Mouse (Mus musculus): ENCODE measurements around the gene 6330403K07Rik. TPM values are rescaled to one million over a fixed set of nuclear protein-coding genes. Genes with fewer than 3 reads are reported as not detected.
A peak's percentile ranks its signal among the peaks of the same experiment; 100 is the strongest.

6330403K07Rik gene
- polyA plus RNA-seq, 1 experiment from 2014 or later: 20.6 TPM

- ATAC-seq (replicated peaks; ENCODE audit: low FRiP score): peak; percentile 99
- Histone ChIP-seq H3K4me2 (peak within 1 kb of the TSS; percentile 83), H3K4me1 (replicated peaks; ENCODE audit: control insufficient read depth, insufficient read depth, low read length) (peaks cover 10% of the 10 kb centered on the region; the same call in 1 of the 2 replicates), H3K9ac (ENCODE audit: low read depth, low read length) (peak within 1 kb of the TSS; percentile 90), H3K36me3 (ENCODE audit: control insufficient read depth, insufficient read depth, low read length) (peaks cover 3% of the 10 kb centered on the region; the same call in 1 of the 2 replicates), H3K27me3 (replicated peaks; ENCODE audit: control insufficient read depth, insufficient read depth, low read length) (no peaks in the 10 kb centered on the region), H3K27ac (ENCODE audit: low read depth, low read length) (peak within 1 kb of the TSS; percentile 95), H3K9me3 (ENCODE audit: control insufficient read depth, low read length) (no peaks in the 10 kb centered on the region), H3K4me3 (ENCODE audit: low read depth, low read length) (peak within 1 kb of the TSS; percentile 90)
- peak; percentile 95 for DNase-seq (ENCODE audit: low spot score)
- under 1% methylated on average over 71 of the region's 71 CpGs for WGBS
Observed at GRCm38 (mm10) chr11:71019201-71020068, 13.9 kb downstream of the 6330403K07Rik start, which contains the start of the genes Mis12 and Derl2. TSS of gene Mis12 (plus strand) at chr11:71019611. TSS of gene Derl2 (minus strand) at chr11:71019841.

DNA sequence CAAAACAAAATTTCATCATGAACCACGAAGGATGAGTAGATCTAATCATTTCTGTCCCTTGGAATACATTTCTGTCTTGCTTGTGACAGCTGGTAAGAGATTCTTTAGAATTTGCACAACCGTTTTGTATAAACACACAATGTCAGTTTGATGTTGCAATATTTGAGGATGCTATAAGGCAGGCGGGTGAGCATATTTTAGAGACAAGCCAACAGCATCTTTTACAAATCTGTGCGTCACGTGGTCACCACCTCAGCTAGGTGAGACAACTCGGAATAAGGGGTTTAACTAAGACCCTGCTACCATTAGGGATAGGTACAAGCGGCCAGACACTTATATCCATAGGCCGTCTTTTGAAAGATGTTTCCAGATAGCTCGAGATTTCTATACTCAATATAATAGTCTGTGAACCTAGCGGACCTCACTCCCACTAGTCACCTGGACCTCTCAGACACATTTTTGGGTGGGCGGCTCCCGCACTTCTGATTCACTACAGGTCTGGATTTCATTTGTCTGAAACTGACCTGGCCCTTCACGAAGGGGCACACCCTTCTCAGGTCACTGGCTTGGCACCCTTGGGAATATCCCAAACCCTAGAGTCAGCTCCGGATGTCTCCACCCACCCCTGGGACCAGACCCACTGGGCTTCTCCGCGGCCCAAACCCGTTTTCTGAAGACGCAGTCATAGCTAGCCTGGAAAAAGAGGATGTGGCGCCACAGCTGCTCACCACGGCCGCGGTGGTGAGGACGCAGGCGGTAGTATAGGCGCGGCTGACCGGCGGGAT lies 14.7 kb downstream of the 6330403K07Rik start:
- DNase-seq (ENCODE audit: low spot score) (no peak), ATAC-seq (replicated peaks; ENCODE audit: low FRiP score) (peak; percentile 14)
- no peaks in the 10 kb centered on the region for H3K27me3 ChIP-seq (replicated peaks; ENCODE audit: control insufficient read depth, insufficient read depth, low read length)
- H3K4me2 ChIP-seq: peak overlapping the region; percentile 81
- WGBS: 5% methylated on average over 28 of the region's 28 CpGs
- H3K4me1 ChIP-seq (replicated peaks; ENCODE audit: control insufficient read depth, insufficient read depth, low read length): peaks cover 10% of the 10 kb centered on the region; the same call in 1 of the 2 replicates
- peak overlapping the region; percentile 90 for H3K9ac ChIP-seq (ENCODE audit: low read depth, low read length)
- H3K9me3 ChIP-seq (ENCODE audit: control insufficient read depth, low read length): no peaks in the 10 kb centered on the region
- H3K4me3 ChIP-seq (ENCODE audit: low read depth, low read length): peak overlapping the region; percentile 90
- peaks cover 3% of the 10 kb centered on the region; the same call in 1 of the 2 replicates for H3K36me3 ChIP-seq (ENCODE audit: control insufficient read depth, insufficient read depth, low read length)
- peak overlapping the region; percentile 73 for H3K27ac ChIP-seq (ENCODE audit: low read depth, low read length)

DNA sequence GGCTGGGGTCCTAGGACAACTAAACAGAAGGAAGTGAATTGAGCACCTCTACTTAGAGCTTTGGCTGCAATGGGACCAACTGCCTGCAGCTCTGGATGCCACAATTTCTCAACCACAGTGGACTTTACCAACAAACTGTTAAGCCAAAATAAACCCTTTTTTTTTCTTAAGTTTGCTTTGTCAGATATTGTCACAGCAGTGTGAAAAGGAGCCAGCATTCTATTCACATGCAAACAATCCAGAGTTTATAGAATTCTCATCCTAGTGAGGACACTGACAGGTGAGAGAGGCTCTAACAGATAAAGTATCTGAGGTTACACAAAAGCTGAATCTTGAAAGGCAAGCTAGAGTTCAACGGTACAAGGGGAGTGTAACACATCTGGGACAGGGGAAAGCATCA lies 16.3 kb downstream of the 6330403K07Rik start:
- Histone ChIP-seq H3K4me3 (ENCODE audit: low read depth, low read length) (no peak overlapping the region), H3K27ac (ENCODE audit: low read depth, low read length) (no peak overlapping the region), H3K4me2 (0 out of 2 replicates have a peak overlapping the region, but pooled peaks have one; percentile 8), H3K27me3 (replicated peaks; ENCODE audit: control insufficient read depth, insufficient read depth, low read length) (no peaks in the 10 kb centered on the region), H3K9me3 (ENCODE audit: control insufficient read depth, low read length) (no peaks in the 10 kb centered on the region), H3K36me3 (ENCODE audit: control insufficient read depth, insufficient read depth, low read length) (peaks cover 11% of the 10 kb centered on the region; the same call in 1 of the 2 replicates), H3K4me1 (replicated peaks; ENCODE audit: control insufficient read depth, insufficient read depth, low read length) (peaks cover 10% of the 10 kb centered on the region; the same call in 1 of the 2 replicates), H3K9ac (ENCODE audit: low read depth, low read length) (no peak overlapping the region)
- DNase-seq (ENCODE audit: low spot score): no peak
- no peak for ATAC-seq (replicated peaks; ENCODE audit: low FRiP score)
- WGBS: 97% methylated on average over 1 of the region's 1 CpGs

GRCm38 (mm10) chr11:71012743-71013142 lies 20.6 kb downstream of the 6330403K07Rik start:
- Histone ChIP-seq H3K27me3 (replicated peaks; ENCODE audit: control insufficient read depth, insufficient read depth, low read length) (no peaks in the 10 kb centered on the region), H3K9me3 (ENCODE audit: control insufficient read depth, low read length) (no peaks in the 10 kb centered on the region), H3K4me3 (ENCODE audit: low read depth, low read length) (no peak overlapping the region), H3K36me3 (ENCODE audit: control insufficient read depth, insufficient read depth, low read length) (peaks cover 13% of the 10 kb centered on the region; the same call in 1 of the 2 replicates), H3K4me1 (replicated peaks; ENCODE audit: control insufficient read depth, insufficient read depth, low read length) (peaks cover 3% of the 10 kb centered on the region; the same call in 1 of the 2 replicates), H3K4me2 (no peak overlapping the region), H3K9ac (ENCODE audit: low read depth, low read length) (no peak overlapping the region), H3K27ac (ENCODE audit: low read depth, low read length) (no peak overlapping the region)
- peak; percentile 58 for ATAC-seq (replicated peaks; ENCODE audit: low FRiP score)
- no peak for DNase-seq (ENCODE audit: low spot score)
- 85% methylated on average over 7 of the region's 7 CpGs for WGBS

DNA sequence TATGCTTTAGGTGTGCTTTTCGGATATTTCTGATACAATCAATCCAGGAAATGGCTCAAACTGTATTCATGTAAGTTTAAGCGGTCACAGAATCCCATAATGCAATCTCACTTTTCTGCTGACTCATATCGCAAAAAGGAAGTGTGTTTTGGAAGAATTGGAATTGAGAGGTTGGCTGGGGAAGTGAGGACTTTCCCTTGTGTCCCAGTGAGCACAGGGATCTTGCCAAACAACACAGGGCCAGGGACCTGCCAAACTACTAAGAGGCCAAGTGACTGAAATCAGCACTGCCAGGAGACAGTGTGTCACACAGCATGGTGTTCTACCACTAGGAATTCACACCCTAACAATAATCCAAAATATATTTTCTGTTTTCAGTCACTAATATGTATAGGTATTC lies 25.0 kb downstream of the 6330403K07Rik start:
- ATAC-seq (replicated peaks; ENCODE audit: low FRiP score) (no peak), DNase-seq (ENCODE audit: low spot score) (no peak)
- Histone ChIP-seq H3K4me3 (ENCODE audit: low read depth, low read length) (no peak overlapping the region), H3K9ac (ENCODE audit: low read depth, low read length) (no peak overlapping the region), H3K4me2 (no peak overlapping the region), H3K9me3 (ENCODE audit: control insufficient read depth, low read length) (no peaks in the 10 kb centered on the region), H3K27ac (ENCODE audit: low read depth, low read length) (no peak overlapping the region), H3K27me3 (replicated peaks; ENCODE audit: control insufficient read depth, insufficient read depth, low read length) (no peaks in the 10 kb centered on the region), H3K36me3 (ENCODE audit: control insufficient read depth, insufficient read depth, low read length) (peaks cover 13% of the 10 kb centered on the region; the same call in 1 of the 2 replicates), H3K4me1 (replicated peaks; ENCODE audit: control insufficient read depth, insufficient read depth, low read length) (peaks cover 3% of the 10 kb centered on the region)
- WGBS: 85% methylated on average over 3 of the region's 3 CpGs

DNA sequence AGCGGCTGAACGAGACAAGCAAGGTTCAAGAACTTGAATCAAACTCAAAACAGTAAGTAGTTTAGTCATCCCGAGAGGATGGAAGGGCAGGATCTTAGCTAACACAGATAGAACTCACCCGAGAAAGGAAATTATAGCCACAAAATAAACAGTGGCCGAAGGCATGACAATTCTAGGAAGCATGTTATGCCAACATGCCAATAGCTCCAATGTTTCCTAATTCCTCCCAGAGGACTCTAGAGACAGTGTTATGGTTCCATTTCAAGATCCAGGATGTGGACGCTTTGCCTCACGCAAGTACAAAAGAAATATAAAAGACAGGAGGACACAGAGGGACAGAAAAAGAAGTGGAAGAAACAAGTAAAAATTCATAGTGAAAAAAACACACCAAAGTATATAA lies 25.5 kb downstream of the 6330403K07Rik start:
- Histone ChIP-seq H3K4me3 (ENCODE audit: low read depth, low read length) (no peak overlapping the region), H3K4me2 (no peak overlapping the region), H3K36me3 (ENCODE audit: control insufficient read depth, insufficient read depth, low read length) (peaks cover 13% of the 10 kb centered on the region; the same call in 1 of the 2 replicates), H3K27me3 (replicated peaks; ENCODE audit: control insufficient read depth, insufficient read depth, low read length) (no peaks in the 10 kb centered on the region), H3K9ac (ENCODE audit: low read depth, low read length) (no peak overlapping the region), H3K4me1 (replicated peaks; ENCODE audit: control insufficient read depth, insufficient read depth, low read length) (peaks cover 7% of the 10 kb centered on the region), H3K9me3 (ENCODE audit: control insufficient read depth, low read length) (no peaks in the 10 kb centered on the region), H3K27ac (ENCODE audit: low read depth, low read length) (no peak overlapping the region)
- DNase-seq (ENCODE audit: low spot score): no peak
- ATAC-seq (replicated peaks; ENCODE audit: low FRiP score): no peak
- 88% methylated on average over 7 of the region's 7 CpGs for WGBS

DNA sequence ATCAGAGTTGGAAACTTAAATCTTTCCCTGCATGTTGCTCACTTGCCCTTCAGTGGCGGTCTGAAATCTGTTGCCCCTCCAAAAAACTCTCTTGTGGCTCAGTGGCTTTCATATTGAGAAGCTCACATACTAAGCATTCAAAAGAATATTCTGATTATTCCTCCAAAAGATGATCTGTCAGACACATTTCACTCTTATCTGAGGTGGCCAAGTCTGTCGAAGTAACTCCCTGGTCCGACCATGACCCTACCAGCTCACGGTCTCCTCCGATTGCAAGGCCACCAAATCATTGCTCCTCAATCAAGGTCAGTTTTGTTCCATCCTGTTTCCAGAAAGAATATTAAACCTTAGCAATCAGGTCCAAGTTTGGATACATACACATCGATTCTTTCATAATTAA lies 26.3 kb downstream of the 6330403K07Rik start:
- no peak overlapping the region for H3K9ac ChIP-seq (ENCODE audit: low read depth, low read length)
- DNase-seq (ENCODE audit: low spot score): no peak
- H3K36me3 ChIP-seq (ENCODE audit: control insufficient read depth, insufficient read depth, low read length): peaks cover 5% of the 10 kb centered on the region; the same call in 1 of the 2 replicates
- WGBS: 91% methylated on average over 6 of the region's 6 CpGs
- no peak for ATAC-seq (replicated peaks; ENCODE audit: low FRiP score)
- no peaks in the 10 kb centered on the region for H3K9me3 ChIP-seq (ENCODE audit: control insufficient read depth, low read length)
- no peak overlapping the region for H3K4me3 ChIP-seq (ENCODE audit: low read depth, low read length)
- H3K4me2 ChIP-seq: no peak overlapping the region
- H3K4me1 ChIP-seq (replicated peaks; ENCODE audit: control insufficient read depth, insufficient read depth, low read length): peaks cover 11% of the 10 kb centered on the region
- H3K27me3 ChIP-seq (replicated peaks; ENCODE audit: control insufficient read depth, insufficient read depth, low read length): no peaks in the 10 kb centered on the region
- H3K27ac ChIP-seq (ENCODE audit: low read depth, low read length): no peak overlapping the region

DNA sequence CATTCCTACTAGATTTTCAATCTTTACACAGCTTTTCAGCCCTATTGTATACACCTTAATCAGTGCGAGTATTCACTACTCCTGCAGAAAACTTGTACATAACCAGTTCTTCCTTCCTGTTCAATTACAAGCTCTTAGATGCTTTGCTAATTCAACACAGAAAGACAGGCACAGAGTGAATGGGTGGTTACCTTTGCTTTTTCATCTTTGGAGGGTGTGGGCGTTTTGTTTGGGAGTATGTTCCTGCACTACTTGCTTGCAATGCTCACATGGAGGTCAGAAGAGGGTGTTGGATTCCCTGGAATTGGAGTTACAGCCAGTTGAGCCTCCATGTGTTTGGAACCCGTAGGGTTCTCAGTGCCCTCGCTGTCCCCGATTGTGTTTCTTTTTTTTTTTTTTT lies 28.3 kb downstream of the 6330403K07Rik start:
- Histone ChIP-seq H3K4me2 (peak overlapping the region; percentile 63), H3K4me1 (replicated peaks; ENCODE audit: control insufficient read depth, insufficient read depth, low read length) (peaks cover 11% of the 10 kb centered on the region), H3K4me3 (ENCODE audit: low read depth, low read length) (peak overlapping the region; percentile 91), H3K27me3 (replicated peaks; ENCODE audit: control insufficient read depth, insufficient read depth, low read length) (no peaks in the 10 kb centered on the region), H3K27ac (ENCODE audit: low read depth, low read length) (no peak overlapping the region), H3K9me3 (ENCODE audit: control insufficient read depth, low read length) (no peaks in the 10 kb centered on the region), H3K36me3 (ENCODE audit: control insufficient read depth, insufficient read depth, low read length) (no peaks in the 10 kb centered on the region; the same call in 1 of the 2 replicates), H3K9ac (ENCODE audit: low read depth, low read length) (0 out of 2 replicates have a peak overlapping the region, but pooled peaks have one; percentile 10)
- 57% methylated on average over 5 of the region's 5 CpGs for WGBS
- DNase-seq (ENCODE audit: low spot score) (no peak), ATAC-seq (replicated peaks; ENCODE audit: low FRiP score) (no peak)

Measured in liver, embryonic 11.5 days (tissue).